Mouse (Mus musculus) fat pad, adult 2 months (tissue): ENCODE results near the gene Avil.

ENCODE experiments used
- DNase-seq: peaks from one replicate; pipeline ENCODE4 v3.0.0-alpha.2; 2011; ENCODE audit warnings: low read depth, low spot score; ENCODE audit errors: extremely low read depth

The Avil gene

DNA sequence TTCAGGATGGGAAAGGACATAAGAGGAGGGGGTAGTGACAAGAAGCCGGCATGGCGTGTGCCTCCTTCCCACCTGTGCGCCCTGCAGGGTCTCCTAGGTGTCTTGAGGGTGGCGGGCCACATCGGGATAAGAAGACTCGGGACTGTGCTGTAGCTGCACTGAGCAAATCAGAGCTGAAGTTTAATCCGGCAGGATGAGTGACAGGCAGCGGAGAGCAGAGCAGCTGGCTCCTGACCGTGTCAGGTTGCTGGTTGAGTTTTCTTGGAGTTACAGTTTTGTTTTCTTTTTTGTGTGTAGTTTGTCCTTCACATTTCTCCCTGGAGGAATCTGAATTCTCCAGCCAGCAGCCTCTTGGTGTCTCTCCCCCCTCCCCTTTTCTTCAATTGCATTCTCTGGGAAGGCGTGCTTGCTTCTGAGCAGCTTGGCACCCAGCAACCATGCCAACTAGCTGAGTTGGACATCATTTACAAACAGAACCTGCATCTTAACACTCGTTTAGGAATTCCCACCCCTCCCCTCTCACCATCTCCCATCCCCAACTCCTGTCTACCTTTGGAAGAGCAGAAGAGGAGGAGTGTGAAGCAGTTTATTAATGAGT, 19.5 kb upstream of the Avil start:
- no peak for DNase-seq

DNA sequence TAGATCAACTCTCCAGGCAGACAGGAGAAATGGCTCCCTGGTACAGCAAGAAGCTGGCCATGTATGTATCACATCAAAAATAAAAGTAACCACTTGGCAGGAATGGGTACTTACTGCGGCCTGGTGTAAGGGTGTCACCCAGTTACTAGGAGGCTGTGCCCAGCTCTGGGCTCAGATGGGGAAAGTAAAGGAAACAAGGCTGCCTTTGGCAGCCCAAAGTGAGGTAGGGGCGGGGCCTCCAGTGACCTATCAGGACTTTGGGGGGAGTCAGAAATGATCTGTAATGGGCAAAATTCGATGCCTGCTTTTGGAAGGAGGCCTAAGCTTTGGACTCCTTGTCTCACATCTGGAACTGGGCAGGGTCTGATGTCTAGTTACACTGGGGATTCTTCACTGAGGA, 18.8 kb upstream of the Avil start:
- no peak for DNase-seq

DNA sequence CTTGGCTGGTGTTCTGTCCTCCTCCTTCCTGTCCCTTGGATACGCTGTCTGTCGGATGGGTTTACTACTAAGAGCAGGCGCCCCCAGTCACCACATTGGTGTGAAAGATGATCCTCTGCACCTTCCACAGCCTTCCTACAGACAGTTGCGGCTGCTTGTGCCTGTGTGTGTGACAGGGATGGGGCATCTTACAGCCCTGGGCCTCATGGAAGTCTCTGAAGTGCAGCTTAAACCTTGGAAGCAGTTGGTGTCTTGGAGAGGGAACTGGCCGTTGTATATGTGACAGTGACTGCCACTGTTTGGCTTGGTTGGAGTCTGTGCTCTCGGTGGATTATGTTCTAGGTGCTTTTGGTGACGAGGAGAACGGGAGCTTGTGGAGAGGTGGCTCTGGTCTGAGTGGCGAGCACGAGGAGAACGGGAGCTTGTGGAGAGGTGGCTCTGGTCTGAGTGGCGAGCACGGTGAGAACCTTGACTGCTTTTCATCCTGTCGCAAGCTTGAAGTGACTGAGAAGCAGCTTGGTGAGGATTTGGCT, 17.2 kb upstream of the Avil start:
- DNase-seq, result no peak

- DNase-seq, result no peak
These were observed 16.1 kb upstream of the Avil start for GRCm38 (mm10) chr10:126984189-126985004.

DNA sequence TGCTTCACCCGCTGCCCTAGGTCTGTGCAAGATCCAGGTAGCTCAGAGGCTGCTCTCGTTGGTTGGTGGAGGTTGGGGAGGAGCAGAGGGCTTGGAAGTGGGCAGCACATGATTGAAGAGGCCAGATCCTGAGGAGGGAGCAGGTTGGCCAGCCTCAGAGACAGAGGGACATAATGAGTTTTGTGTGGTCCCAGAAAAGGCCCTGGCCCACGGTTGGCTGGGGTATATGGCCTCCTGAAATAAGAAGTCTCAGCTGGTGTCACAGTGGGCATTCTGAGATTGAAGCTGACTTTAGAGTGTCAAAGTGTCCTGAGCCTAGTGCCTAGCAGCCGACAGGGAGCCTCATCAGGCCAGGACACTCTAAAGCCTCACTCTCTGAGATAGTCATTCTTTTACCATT, 15.4 kb upstream of the Avil start:
- no peak for DNase-seq

GRCm38 (mm10) chr10:126985579-126985978, 14.9 kb upstream of the Avil start:
- no peak for DNase-seq

GRCm38 (mm10) chr10:126986541-126986961, 14.0 kb upstream of the Avil start:
- no peak for DNase-seq

DNA sequence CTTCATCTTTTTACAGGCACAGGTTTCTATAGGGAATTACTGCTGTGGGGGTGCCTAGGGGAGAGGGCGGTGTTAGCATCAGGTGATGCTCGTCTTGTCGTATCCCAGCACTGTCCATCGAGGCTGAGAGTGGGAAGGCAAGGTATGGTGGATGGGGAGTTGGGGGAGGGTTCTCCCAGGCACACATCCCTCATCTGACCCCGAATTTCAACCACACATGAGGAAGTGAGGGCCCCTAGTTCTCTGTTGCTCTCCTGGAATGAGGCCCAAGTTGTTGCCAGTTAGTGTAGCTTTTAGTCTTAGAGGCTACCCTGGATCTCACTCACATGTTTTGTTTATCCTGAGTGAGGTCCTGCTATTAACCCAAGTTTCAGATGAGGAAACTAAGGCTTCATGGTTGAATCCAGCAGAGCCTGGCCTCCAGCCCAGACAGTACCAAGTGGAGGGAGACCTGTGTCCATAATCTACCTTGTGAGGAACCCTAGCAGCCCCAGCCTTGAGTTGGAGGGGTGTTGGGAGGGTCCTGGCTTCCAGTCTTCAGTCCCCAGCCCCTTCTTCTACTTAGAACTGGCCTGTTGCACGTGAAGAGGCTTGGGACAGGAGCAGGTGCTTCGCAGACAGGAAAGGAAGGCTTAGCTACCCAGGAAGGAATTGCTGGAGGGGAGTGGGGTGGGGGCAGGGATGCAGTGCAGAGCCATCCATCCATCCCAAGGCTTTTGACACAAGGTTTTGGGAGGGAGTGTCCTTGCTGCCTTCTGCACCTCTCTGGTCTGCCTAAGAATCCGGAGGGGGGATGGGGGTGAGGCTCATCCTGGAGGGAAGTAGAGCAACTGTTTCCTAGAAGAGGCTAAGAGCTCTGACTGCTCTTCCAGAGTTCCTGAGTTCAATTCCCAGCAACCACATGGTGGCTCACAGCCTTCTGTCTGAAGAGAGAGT, 13.1 kb upstream of the Avil start:
- DNase-seq, result no peak

- DNase-seq, result no peak
These were observed 11.9 kb upstream of the Avil start for GRCm38 (mm10) chr10:126988513-126989165.

DNA sequence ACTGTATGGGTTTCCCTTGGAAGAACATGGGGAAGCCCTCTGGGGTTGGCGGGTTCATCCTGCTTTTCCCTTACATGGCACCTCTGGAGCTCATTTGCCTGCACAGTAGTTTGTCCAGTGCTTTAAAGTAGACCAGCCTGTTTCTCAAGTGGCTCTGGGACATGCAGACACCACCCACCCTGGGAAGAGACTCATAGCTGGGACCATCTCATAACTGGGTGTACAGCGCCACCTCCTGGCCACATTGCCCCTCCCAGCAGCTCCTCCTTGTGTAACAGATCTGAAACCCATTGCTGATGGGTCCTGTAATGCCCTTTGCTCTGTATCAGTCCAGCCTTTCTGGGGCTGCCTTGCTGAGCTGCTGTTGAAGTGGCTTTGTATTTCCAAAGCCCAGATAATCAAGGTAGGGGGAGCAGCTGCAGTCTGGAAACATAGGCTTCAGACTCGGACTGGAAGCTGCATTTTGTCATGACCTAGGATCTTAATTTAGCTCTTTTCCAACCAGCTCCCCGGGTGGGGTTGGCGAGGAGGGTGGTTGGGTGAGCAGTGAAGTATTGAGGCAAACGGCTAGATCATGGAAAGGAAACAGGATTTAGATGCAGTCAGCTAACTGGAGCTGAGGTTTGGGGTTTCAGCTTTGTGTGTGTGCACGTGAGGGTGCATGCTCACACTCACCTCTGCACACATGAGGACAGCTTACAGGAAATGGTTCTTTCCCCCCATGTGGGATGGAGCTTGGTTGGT, 10.0 kb upstream of the Avil start:
- DNase-seq, result peak; percentile 66

- no peak for DNase-seq
These were observed 8.8 kb upstream of the Avil start for GRCm38 (mm10) chr10:126991676-126992075.

DNA sequence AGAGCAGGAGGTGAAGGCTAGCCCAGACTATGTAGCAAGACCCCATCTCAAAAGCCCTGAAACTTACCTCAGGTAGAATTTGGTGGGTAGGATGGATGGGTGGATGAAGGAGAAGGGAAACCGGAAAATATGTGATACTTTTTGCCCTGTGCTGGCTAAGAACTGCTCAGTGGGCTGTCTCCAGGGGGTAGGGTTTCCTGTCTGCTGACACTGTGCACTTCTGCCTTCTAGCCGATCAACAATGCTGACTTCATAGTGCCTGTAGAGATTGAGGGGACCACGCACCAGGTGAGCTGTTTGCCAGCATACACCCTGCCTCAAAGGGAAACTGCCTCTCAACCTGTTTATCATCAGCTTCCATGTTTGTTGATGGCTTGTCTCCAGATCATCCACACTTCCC, 6.9 kb upstream of the Avil start:
- DNase-seq, result no peak

GRCm38 (mm10) chr10:126997340-126998113, 3.0 kb upstream of the Avil start:
- no peak for DNase-seq

GRCm38 (mm10) chr10:127001297-127001696, 788 bp downstream of the Avil start:
- no peak for DNase-seq

- no peak for DNase-seq
These were observed 1.5 kb downstream of the Avil start for GRCm38 (mm10) chr10:127002056-127002455.

- DNase-seq, result no peak
These were observed 2.3 kb downstream of the Avil start for GRCm38 (mm10) chr10:127002765-127003164.

DNA sequence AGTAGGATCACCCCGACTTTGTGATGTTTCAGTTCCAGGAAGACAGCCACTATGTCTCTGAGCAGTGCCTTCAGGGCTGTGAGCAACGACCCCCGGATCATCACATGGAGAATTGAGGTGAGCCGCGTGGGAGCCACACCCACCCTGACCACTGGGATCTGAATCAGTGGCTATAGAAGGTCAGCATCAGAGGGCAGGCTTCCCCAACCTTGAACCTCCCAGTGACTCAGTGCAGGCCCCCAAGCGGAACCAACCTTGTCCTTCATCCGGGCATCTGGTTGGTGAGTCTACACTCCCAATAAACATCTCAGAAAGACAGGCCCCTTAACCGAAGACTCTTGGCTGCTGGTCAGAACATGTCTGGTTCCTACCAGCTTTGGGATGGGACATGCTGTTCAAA, 2.8 kb downstream of the Avil start:
- no peak for DNase-seq

DNA sequence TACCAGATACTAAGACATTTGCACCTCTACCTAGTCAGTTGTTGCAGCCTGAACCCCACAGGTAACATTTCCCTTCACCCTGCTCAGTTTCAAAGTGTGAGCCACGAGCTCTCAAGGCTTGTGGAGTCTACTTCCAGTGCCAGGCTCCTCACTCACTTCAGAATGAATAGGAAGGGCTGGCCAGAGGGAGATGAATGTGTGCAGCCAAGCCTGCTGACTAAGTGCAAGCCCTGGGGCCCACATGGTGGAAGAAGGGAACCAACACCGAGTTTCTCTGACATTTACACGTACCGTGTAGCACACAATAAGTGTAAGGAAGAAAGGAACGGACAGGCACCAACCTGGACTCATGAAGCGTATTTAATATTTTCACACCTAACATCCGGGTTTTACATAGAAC, 3.3 kb downstream of the Avil start:
- no peak for DNase-seq

GRCm38 (mm10) chr10:127016488-127016887, 16.0 kb downstream of the Avil start:
- DNase-seq, result no peak
